ENCODE assay signal across 7 mouse cellular contexts in the genomic region with DNA sequence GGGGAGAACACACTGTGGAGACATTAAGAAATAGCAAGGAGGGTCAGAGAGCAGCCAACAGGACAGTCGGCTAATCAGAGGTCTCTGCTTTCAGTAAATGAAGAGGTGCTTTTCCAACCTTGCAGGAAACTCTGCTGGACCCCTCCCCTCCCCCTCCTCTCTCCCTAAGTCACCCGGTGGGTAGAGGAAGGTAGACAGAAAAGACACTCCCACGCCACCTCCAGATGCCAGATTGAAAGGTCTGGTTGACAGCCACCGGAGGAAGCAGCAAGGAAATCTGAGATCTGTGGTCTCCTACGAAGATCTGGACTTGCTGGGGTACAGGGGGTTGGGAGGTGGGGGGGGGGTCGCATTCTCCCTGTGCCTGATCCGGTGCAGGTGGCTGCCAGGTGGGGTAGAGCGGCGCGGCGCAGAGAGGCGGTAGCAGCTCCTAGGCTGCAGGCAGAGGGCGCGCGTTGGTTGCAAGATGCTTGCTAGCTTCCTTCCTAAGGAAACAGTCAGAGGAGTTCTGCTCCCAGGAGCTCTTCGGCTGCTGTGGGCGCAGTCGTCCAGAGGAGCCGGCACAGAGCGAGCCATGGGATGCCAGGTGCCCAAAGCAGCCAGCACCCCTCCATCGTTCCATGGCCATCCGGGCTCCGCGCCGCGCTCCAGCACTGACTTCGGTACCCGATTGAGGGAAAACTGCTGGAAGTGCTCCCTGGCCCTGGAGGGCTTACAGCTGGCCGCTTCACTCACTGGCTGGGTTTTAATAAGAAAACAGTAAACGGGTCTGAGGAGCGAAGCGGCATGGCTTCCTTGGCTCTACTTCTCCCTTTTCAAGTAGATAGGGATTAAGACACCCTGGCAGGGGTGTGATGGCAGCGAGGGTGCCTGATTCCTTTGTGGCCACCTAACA. TPM values are rescaled to one million over a fixed set of nuclear protein-coding genes. Genes with fewer than 3 reads are reported as not detected.
DNase-seq lines count a peak whose midpoint lies in the region; ATAC-seq lines count a peak whose summit lies in the region.

No protein-coding gene starts in this region.

- peak; percentile 95 for DNase-seq in brain, adult 2 months (ENCODE audit: low read depth, low spot score)
- DNase-seq in embryo, embryonic 11 days, result peak; percentile 91
- DNase-seq in gastrocnemius, postnatal 36 days, result peak; percentile 39 to 41
- peak; percentile 16 to 79 for DNase-seq in left cerebral cortex, adult 9 months (ENCODE audit: low spot score in 2 of 2)
- DNase-seq in lung, postnatal 4 days, result peak; percentile 66 to 75
- DNase-seq in right cerebral cortex, postnatal 25 days, result peak; percentile 85

- intact Hi-C loops in gastrocnemius, postnatal 36 days (cut with DNase I), result no loop called here

- peak; percentile 40 for ATAC-seq in inflammation-experienced regulatory T-cells, adult 6 months

RNA-seq across cellular contexts. Expression of a gene that starts 7.1 kb away (rescaled TPM):
- total RNA-seq in gastrocnemius, postnatal 36 days (2021), result under 1 TPM; 0.37 to 0.64 TPM
- 1 to 10 TPM in 2 of 3 experiments, under 1 TPM in 1; 0.70 to 2.1 (median 1.2) TPM for polyA plus RNA-seq in inflammation-experienced regulatory T-cells, adult 6 months (2017; shearing (Covaris generic))

Comparison
In these comparisons a context has a peak if more than half of its experiments do, and no peak if none do; other contexts are left out.
1. Peak in every context shown above with its lines: DNase-seq and ATAC-seq.
2. DNase-seq: peak in every context shown above with its lines; median percentile 95 in brain, adult 2 months; 91 in embryo, embryonic 11 days; 85 in right cerebral cortex, postnatal 25 days; 70 in lung, postnatal 4 days; 48 in left cerebral cortex, adult 9 months; 40 in gastrocnemius, postnatal 36 days.